Mouse (Mus musculus): ENCODE data around the gene Tbx19. TPM values are rescaled to one million over a fixed set of nuclear protein-coding genes. Genes with fewer than 3 reads are reported as not detected.
A peak's percentile ranks its signal among the peaks of the same experiment; 100 is the strongest.

The Tbx19 gene
- polyA plus RNA-seq, 1 experiment from 2014 or later: not detected

DNA sequence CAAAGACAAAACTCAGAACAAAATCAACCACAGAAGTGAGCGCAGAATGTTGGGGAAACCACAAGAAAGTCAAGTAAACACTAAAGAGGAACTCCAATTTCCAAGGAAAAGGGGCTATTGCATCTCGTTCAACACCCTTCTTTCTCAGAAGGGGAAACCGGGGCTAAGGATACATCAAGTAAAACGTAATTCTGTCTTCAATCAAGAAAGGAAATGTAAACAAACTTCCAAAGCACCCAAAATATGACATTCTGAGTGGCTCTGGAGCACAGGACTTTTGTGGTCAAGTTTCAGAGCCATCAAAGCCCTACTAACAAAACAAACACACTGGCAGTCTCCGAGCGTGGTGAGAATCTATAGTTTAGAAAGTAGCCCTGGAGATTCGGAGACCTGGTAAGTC is 32.9 kb upstream of the Tbx19 start:
- Histone ChIP-seq H3K4me2 (peak overlapping the region; percentile 86), H3K27ac (replicated peaks) (peak overlapping the region; percentile 91), H3K4me1 (peaks cover 61% of the 10 kb centered on the region), H3K9me3 (no peaks in the 10 kb centered on the region), H3K9ac (peak overlapping the region; percentile 94), H3K27me3 (replicated peaks) (no peaks in the 10 kb centered on the region), H3K4me3 (peak overlapping the region; percentile 88), H3K36me3 (peaks cover 4% of the 10 kb centered on the region; the same call in 1 of the 2 replicates)
- no peak for ATAC-seq (ENCODE audit: extremely low read depth, insufficient number of reproducible peaks, low FRiP score, low TSS enrichment)
- WGBS: 13% methylated on average over 7 of the region's 7 CpGs

DNA sequence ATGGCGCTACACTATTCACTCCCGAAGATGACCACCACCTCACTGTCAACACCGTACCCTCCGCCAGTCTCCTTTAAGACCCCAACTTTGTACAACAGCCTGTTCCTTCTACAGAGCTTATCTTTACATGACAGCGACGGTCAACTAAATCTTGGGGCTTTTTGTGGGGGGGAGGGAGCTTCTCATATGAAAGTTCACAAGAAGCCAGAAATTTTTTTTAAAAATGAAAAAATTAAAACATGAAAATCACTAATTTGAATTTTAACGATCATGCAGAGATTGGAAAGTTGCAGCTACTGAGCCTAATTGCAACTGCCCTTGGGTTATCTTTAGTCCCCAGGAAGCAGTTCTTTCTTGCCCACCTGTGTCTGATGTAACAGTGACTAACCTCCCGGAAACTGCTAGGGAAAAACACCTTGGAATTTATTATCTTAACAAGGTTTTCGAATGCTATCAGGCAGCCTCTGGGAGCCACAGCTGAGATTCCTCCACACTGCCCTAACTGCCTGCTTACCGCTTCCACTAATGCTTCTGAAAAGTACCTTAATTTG is 32.2 kb upstream of the Tbx19 start:
- H3K4me1 ChIP-seq: peaks cover 66% of the 10 kb centered on the region

DNA sequence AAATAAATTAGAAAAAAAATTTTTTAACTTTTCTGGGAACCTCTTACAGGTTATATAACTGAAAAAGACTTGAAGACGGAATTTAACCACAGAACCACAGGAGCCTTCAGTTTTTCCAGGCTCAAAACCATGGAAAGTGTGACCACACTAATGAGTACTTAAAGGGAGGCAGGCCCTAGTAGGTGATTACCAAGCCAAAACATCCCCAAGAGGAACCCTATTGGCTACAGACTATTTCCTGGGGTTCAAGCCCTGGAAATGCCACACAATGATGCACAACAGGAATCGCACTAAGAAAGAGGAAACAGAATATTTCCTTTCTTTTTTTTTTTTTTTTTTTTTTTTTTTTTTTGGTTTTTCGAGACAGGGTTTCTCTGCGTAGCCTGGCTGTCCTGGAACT is 31.5 kb upstream of the Tbx19 start:
- Histone ChIP-seq H3K4me1 (peaks cover 68% of the 10 kb centered on the region), H3K4me2 (peak overlapping the region; percentile 86)
- no peak for ATAC-seq (ENCODE audit: extremely low read depth, insufficient number of reproducible peaks, low FRiP score, low TSS enrichment)

More for the DNA sequence above, 32.2 kb upstream of the Tbx19 start:
- no peak for ATAC-seq (ENCODE audit: extremely low read depth, insufficient number of reproducible peaks, low FRiP score, low TSS enrichment)
- peak overlapping the region; percentile 91 for H3K27ac ChIP-seq (replicated peaks)
- peak overlapping the region; percentile 94 for H3K9ac ChIP-seq
- H3K36me3 ChIP-seq: peaks cover 6% of the 10 kb centered on the region
- 36% methylated on average over 10 of the region's 10 CpGs for WGBS
- peak overlapping the region; percentile 86 for H3K4me2 ChIP-seq
- H3K27me3 ChIP-seq (replicated peaks): no peaks in the 10 kb centered on the region
- peak overlapping the region; percentile 88 for H3K4me3 ChIP-seq
- no peaks in the 10 kb centered on the region for H3K9me3 ChIP-seq

DNA sequence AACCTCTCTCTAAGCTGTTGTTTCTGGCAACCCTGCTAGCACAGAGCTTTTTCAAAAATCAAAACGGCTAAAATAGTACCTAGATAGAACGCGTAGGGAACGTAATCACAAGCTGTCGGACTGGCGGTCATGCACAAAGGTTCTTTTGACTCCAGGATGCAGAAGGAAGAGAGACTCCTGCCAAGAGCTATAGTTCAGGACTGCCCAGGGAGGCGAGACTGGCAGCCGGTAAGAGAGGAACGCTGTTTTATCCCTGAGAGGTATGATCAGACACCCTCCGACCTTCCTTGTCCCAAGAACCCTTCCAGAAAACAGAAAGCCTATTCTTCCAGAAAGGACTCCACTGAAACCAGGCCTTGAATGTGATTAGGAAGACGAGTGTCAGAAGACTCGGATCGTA is 31.0 kb upstream of the Tbx19 start:
- H3K4me2 ChIP-seq: peak overlapping the region; percentile 86
- 55% methylated on average over 13 of the region's 13 CpGs for WGBS

More for the DNA sequence above, 31.5 kb upstream of the Tbx19 start:
- Histone ChIP-seq H3K9ac (no peak overlapping the region), H3K27ac (replicated peaks) (peak overlapping the region; percentile 91), H3K9me3 (no peaks in the 10 kb centered on the region), H3K27me3 (replicated peaks) (no peaks in the 10 kb centered on the region), H3K36me3 (peaks cover 13% of the 10 kb centered on the region), H3K4me3 (peak overlapping the region; percentile 88)
- 60% methylated on average over 4 of the region's 4 CpGs for WGBS

DNA sequence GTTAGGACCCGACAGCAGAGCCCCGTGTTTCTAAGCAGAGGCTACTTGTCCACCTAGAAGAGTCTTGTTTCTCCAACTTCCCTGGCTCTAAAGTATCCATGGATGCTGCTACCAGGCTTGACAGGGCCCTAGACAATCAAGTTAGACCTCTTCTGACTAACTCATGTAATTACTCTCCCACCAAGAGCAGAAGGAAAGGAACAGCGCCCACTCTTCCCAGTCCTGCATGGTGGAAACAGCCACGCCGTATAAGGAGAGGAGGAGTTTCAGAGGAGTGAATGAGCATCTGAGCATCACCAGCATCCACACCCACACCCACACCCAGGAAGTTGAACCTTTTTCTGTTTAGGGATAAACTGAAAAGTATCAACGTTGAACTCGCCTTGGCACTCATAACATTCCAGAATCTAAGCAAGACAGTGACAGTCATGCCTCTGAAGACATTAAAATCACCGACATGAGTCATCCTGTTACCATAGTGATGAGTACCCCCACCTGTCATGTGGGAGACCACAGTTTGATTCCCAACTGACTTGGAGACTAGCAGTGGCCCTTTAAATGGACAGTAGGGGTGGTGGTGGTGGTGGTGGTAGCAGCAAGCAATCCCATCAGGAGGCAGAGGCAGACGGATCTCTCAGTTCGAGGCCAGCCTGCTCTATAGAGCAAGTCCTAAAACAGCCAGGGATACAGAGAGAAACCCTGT is 30.1 kb upstream of the Tbx19 start:
- no peaks in the 10 kb centered on the region for H3K9me3 ChIP-seq
- 0 out of 2 replicates have a peak overlapping the region, but pooled peaks have one; percentile 6 for H3K9ac ChIP-seq
- ATAC-seq (ENCODE audit: extremely low read depth, insufficient number of reproducible peaks, low FRiP score, low TSS enrichment): no peak
- H3K27ac ChIP-seq (replicated peaks): peak overlapping the region; percentile 91
- 84% methylated on average over 10 of the region's 10 CpGs for WGBS
- H3K4me2 ChIP-seq: peak overlapping the region; percentile 86
- 0 out of 2 replicates have a peak overlapping the region, but pooled peaks have one; percentile 88 for H3K4me3 ChIP-seq
- peaks cover 79% of the 10 kb centered on the region for H3K4me1 ChIP-seq
- H3K36me3 ChIP-seq: peaks cover 20% of the 10 kb centered on the region
- no peaks in the 10 kb centered on the region for H3K27me3 ChIP-seq (replicated peaks)

More for the DNA sequence above, 31.0 kb upstream of the Tbx19 start:
- Histone ChIP-seq H3K36me3 (peaks cover 18% of the 10 kb centered on the region), H3K9ac (peak overlapping the region; percentile 6), H3K4me3 (peak overlapping the region; percentile 88), H3K27me3 (replicated peaks) (no peaks in the 10 kb centered on the region), H3K4me1 (peaks cover 73% of the 10 kb centered on the region), H3K9me3 (no peaks in the 10 kb centered on the region), H3K27ac (replicated peaks) (peak overlapping the region; percentile 91)
- no peak for ATAC-seq (ENCODE audit: extremely low read depth, insufficient number of reproducible peaks, low FRiP score, low TSS enrichment)

DNA sequence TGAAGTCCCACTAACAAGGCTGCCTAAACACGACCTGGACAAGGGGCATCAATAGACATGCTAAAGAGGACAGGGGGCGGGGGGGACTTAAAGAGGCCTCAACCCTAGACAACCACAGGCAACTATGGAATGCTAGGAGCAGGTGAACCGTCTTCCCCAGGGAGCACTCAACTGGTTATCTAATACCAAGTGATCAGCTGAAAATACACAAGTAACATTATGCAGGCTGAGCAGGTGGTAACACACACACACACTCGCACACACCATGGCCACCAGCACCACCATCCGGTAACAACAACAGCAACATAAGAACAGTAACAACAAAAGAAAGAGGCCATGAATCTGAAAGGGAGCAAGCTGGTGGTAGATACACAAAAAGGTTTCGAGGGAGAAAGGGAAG is 29.5 kb upstream of the Tbx19 start:
- Histone ChIP-seq H3K36me3 (peaks cover 23% of the 10 kb centered on the region), H3K27ac (replicated peaks) (no peak overlapping the region)
- 69% methylated on average over 6 of the region's 6 CpGs for WGBS

DNA sequence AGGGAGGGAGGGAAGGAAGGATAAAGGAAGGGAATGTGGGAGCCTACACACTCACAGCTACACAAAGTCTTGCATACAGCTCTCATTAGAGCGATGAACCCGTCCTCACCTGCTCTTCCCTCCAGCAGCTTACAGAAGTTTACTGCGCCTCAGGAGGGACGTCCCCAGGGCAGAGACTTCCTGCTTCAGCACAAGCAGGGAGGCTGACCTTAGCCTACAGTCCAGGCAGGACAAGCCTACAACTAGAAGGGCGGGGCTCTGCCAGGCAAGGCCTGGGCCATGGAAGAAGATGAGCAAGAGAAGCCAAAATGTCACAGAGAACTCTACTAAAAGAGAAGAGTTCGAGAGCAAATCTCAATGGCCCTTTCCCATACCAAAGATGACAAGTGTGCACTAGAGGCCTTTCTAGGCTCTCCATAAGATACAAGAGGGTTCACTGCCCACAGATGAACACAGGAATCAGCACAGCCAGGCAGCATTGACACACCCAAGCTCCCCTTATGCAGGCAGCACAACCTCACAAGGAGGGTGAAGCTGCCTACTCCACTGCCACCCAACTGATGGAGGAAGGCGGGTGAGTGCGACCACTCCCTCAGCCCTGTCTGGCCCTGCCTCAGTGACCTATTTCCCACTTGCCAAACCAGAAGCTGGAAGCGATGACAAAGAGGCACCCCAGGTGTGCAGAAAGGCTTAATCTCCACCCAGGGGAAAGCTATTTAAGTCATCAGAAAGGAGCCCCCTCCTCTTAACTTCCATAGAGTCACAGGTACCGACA is 28.4 kb upstream of the Tbx19 start:
- no peak for ATAC-seq (ENCODE audit: extremely low read depth, insufficient number of reproducible peaks, low FRiP score, low TSS enrichment)
- WGBS: 77% methylated on average over 10 of the region's 10 CpGs

More for the DNA sequence above, 29.5 kb upstream of the Tbx19 start:
- peaks cover 81% of the 10 kb centered on the region for H3K4me1 ChIP-seq
- H3K9me3 ChIP-seq: no peaks in the 10 kb centered on the region
- no peak for ATAC-seq (ENCODE audit: extremely low read depth, insufficient number of reproducible peaks, low FRiP score, low TSS enrichment)
- H3K4me3 ChIP-seq: no peak overlapping the region
- H3K9ac ChIP-seq: no peak overlapping the region
- no peaks in the 10 kb centered on the region for H3K27me3 ChIP-seq (replicated peaks)
- H3K4me2 ChIP-seq: no peak overlapping the region

DNA sequence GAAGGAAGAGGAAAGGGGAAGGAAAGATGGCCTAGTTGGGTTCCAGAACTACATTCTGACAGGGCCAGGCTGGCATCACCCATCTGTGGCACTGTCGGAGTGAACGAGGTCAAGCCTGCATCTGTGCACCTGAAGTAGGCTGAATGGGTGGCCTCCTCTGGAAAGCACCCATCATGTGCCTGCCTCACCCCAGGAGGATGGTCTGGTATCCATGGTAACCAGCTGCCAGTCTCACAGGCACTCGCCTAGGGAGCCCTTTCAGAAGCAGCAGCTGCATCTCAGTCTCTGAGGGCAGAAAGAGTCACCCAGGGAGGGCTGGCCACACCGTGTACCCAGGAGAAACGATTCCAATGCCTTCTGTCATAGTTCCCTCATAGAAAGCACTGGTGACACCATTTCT is 26.8 kb upstream of the Tbx19 start:
- H3K4me2 ChIP-seq: no peak overlapping the region
- H3K4me3 ChIP-seq: no peak overlapping the region
- no peak for ATAC-seq (ENCODE audit: extremely low read depth, insufficient number of reproducible peaks, low FRiP score, low TSS enrichment)
- peaks cover 49% of the 10 kb centered on the region for H3K36me3 ChIP-seq
- H3K27me3 ChIP-seq (replicated peaks): no peaks in the 10 kb centered on the region
- H3K27ac ChIP-seq (replicated peaks): no peak overlapping the region
- 75% methylated on average over 5 of the region's 5 CpGs for WGBS
- no peak overlapping the region for H3K9ac ChIP-seq
- no peaks in the 10 kb centered on the region for H3K9me3 ChIP-seq
- H3K4me1 ChIP-seq: peaks cover 65% of the 10 kb centered on the region

More for the DNA sequence above, 28.4 kb upstream of the Tbx19 start:
- Histone ChIP-seq H3K36me3 (peaks cover 33% of the 10 kb centered on the region), H3K9ac (no peak overlapping the region), H3K27ac (replicated peaks) (no peak overlapping the region), H3K4me3 (no peak overlapping the region), H3K4me2 (no peak overlapping the region), H3K27me3 (replicated peaks) (no peaks in the 10 kb centered on the region), H3K9me3 (no peaks in the 10 kb centered on the region), H3K4me1 (peaks cover 79% of the 10 kb centered on the region)

DNA sequence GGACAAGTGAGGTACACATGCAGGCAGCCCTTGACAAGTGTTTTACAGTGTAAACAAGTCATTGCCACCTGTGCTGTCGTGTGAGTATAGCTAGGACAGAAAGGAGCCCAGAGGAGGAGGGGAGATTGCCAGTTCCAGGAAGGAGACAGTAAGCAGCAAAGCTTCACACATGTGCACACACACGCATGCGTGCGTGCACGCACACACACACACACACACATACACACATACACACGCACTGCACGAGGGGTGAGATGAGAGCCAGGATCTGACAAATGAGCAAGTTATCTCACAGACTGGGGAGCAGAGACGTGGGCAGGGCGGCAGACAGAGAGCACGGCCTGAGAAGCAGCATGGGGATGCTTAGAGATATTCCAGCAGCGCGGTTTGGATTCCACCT is 25.9 kb upstream of the Tbx19 start:
- Histone ChIP-seq H3K27me3 (replicated peaks) (no peaks in the 10 kb centered on the region), H3K9ac (no peak overlapping the region), H3K4me2 (no peak overlapping the region), H3K4me1 (peaks cover 61% of the 10 kb centered on the region), H3K9me3 (no peaks in the 10 kb centered on the region), H3K36me3 (peaks cover 58% of the 10 kb centered on the region), H3K4me3 (no peak overlapping the region), H3K27ac (replicated peaks) (no peak overlapping the region)
- ATAC-seq (ENCODE audit: extremely low read depth, insufficient number of reproducible peaks, low FRiP score, low TSS enrichment): no peak
- WGBS: 68% methylated on average over 12 of the region's 12 CpGs

DNA sequence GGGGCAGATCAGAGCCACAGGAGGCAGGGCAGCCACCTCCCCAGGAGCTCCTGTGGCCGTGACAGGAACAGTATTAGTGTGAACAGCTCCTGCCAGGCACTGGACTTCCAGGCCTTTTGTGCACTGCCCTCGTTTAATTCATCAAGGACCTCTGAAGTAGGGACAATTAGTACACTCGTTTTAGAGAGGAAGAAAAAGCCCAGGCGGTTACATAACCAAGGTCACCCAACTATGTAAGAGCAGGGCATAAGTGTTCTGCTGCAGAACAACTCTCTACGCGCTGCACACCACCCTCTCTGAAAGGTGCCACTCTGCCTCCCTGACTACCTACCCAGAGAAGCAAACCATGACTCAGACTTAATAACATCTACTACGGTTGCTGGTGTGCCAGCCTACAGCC is 24.5 kb upstream of the Tbx19 start:
- WGBS: 61% methylated on average over 7 of the region's 7 CpGs
- no peak overlapping the region for H3K4me3 ChIP-seq
- peaks cover 59% of the 10 kb centered on the region for H3K36me3 ChIP-seq
- no peaks in the 10 kb centered on the region for H3K9me3 ChIP-seq
- H3K9ac ChIP-seq: no peak overlapping the region
- H3K4me1 ChIP-seq: peaks cover 51% of the 10 kb centered on the region
- no peak for ATAC-seq (ENCODE audit: extremely low read depth, insufficient number of reproducible peaks, low FRiP score, low TSS enrichment)
- no peak overlapping the region for H3K4me2 ChIP-seq
- 0 out of 2 replicates have a peak overlapping the region, but pooled peaks have one; percentile 3 for H3K27ac ChIP-seq (replicated peaks)
- H3K27me3 ChIP-seq (replicated peaks): no peaks in the 10 kb centered on the region

DNA sequence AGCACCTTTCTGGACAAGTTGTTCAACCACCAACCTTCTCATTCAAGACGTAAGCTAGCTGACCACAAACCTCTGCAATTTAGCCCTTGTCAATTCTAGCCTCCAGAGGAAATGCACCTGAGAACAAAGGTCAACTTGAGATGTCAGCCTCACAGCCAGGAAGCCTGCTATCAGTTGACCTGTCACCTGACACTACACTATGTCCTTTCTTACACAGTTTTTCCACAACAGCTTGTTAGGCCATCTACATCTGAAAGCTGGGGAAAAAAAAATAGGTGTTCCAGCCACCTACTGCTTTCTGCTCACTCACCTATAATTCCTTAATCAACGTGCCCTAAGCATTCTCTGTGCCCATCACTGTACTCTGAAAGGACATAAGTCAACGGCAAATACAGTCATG is 23.6 kb upstream of the Tbx19 start:
- Histone ChIP-seq H3K9me3 (no peaks in the 10 kb centered on the region), H3K9ac (no peak overlapping the region), H3K27me3 (replicated peaks) (no peaks in the 10 kb centered on the region), H3K4me3 (no peak overlapping the region), H3K27ac (replicated peaks) (no peak overlapping the region), H3K4me2 (no peak overlapping the region), H3K36me3 (peaks cover 64% of the 10 kb centered on the region), H3K4me1 (peaks cover 41% of the 10 kb centered on the region)
- ATAC-seq (ENCODE audit: extremely low read depth, insufficient number of reproducible peaks, low FRiP score, low TSS enrichment): no peak
- WGBS: 81% methylated on average over 3 of the region's 3 CpGs

Data from heart, embryonic 13.5 days (tissue).